Mouse (Mus musculus) hindbrain, embryonic 16.5 days (tissue): ENCODE results near the gene Ccni. TPM values are rescaled to one million over a fixed set of nuclear protein-coding genes. Genes with fewer than 3 reads are reported as not detected.
A peak's percentile ranks its signal among the peaks of the same experiment; 100 is the strongest.

Experiments used
- ATAC-seq: fragments of 200-750 bp; cut with Nextera tagmentation; 2 replicates; pipeline ENCODE4 v1.8.0; 2017; ENCODE audit warnings: moderate TSS enrichment, moderate library complexity
- H3K27ac ChIP-seq: fragments of 300-500 bp; sonication (generic); 2 replicates; pipeline ENCODE4 v1.5.1; 2014; ENCODE audit warnings: low read depth, mild to moderate bottlenecking, control low read depth, low read length, moderate library complexity
- H3K27me3 ChIP-seq: fragments of 300-500 bp; sonication (generic); replicated peaks from 2 replicates; pipeline ENCODE4 v1.6.1; 2014; ENCODE audit warnings: low read length; ENCODE audit not compliant: control insufficient read depth, insufficient read depth
- H3K36me3 ChIP-seq: fragments of 300-500 bp; sonication (generic); 2 replicates; pipeline ENCODE4 v1.6.1; 2014; ENCODE audit warnings: mild to moderate bottlenecking, low read length, moderate library complexity, mixed read lengths; ENCODE audit not compliant: control insufficient read depth, insufficient read depth
- H3K4me1 ChIP-seq: fragments of 300-500 bp; sonication (generic); 2 replicates; pipeline ENCODE4 v1.6.1; 2014; ENCODE audit warnings: low read depth, low read length; ENCODE audit not compliant: control insufficient read depth, insufficient read depth
- H3K4me2 ChIP-seq: fragments of 300-500 bp; sonication (generic); 2 replicates; pipeline ENCODE4 v1.6.1; 2014; ENCODE audit warnings: mild to moderate bottlenecking, low read length, control low read depth, moderate library complexity
- H3K4me3 ChIP-seq: fragments of 300-500 bp; sonication (generic); 2 replicates; pipeline ENCODE4 v1.5.1; 2014; ENCODE audit warnings: mild to moderate bottlenecking, low read length, control low read depth, moderate library complexity
- H3K9ac ChIP-seq: fragments of 300-500 bp; sonication (generic); 2 replicates; pipeline ENCODE4 v1.6.1; 2014; ENCODE audit warnings: low read depth, mild to moderate bottlenecking, control low read depth, low read length, moderate library complexity
- H3K9me3 ChIP-seq: fragments of 300-500 bp; sonication (generic); 2 replicates; pipeline ENCODE4 v1.6.1; 2014; ENCODE audit warnings: mild to moderate bottlenecking, low read length, moderate library complexity; ENCODE audit not compliant: control insufficient read depth
- WGBS: fragments of 180-500 bp; shearing (Covaris S2); extraction: QIAGEN DNeasy Blood & Tissue Kit; methylation state at CpG from one replicate; pipeline ENCODE4 v1.1.7; 2014; 5-methylcytosine and 5-hydroxymethylcytosine counted together
- polyA plus RNA-seq: library from polyadenylated mRNA; unstranded; fragments of >200 nt; fragmentation: Nextera tagmentation; extraction: Ambion mirVana; gene quantifications from 2 replicates; pipeline ENCODE4 v1.2.1, GENCODE M21; 2015

Ccni gene
- polyA plus RNA-seq, 1 experiment from 2014 or later, result 118 TPM

- peak overlapping the region; percentile 93 for H3K27ac ChIP-seq
- peak overlapping the region; percentile 77 for H3K4me3 ChIP-seq
- H3K4me1 ChIP-seq, result peaks cover 12% of the 10 kb centered on the region
- peak; percentile 52 for ATAC-seq
- peak overlapping the region; percentile 55 for H3K9ac ChIP-seq
- H3K27me3 ChIP-seq, result no peaks in the 10 kb centered on the region
- H3K9me3 ChIP-seq, result no peaks in the 10 kb centered on the region
- peak overlapping the region; percentile 55 for H3K4me2 ChIP-seq
- WGBS, result 5% methylated on average over 6 of the region's 6 CpGs
- no peaks in the 10 kb centered on the region for H3K36me3 ChIP-seq
Measured at GRCm38 (mm10) chr5:93207006-93207348, 682 bp upstream of the Ccni start.

- peak overlapping the region; percentile 80 for H3K9ac ChIP-seq
- H3K4me2 ChIP-seq, result peak overlapping the region; percentile 88
- 0% methylated on average over 37 of the region's 63 CpGs for WGBS
- ATAC-seq, result peak; percentile 53
- no peaks in the 10 kb centered on the region for H3K9me3 ChIP-seq
- H3K27ac ChIP-seq, result peak overlapping the region; percentile 93
- peak overlapping the region; percentile 77 for H3K4me3 ChIP-seq
- peaks cover 12% of the 10 kb centered on the region for H3K4me1 ChIP-seq
- no peaks in the 10 kb centered on the region for H3K27me3 ChIP-seq
- peaks cover 3% of the 10 kb centered on the region; the same call in 1 of the 2 replicates for H3K36me3 ChIP-seq
Measured at GRCm38 (mm10) chr5:93205371-93206108, 755 bp downstream of the Ccni start.

DNA sequence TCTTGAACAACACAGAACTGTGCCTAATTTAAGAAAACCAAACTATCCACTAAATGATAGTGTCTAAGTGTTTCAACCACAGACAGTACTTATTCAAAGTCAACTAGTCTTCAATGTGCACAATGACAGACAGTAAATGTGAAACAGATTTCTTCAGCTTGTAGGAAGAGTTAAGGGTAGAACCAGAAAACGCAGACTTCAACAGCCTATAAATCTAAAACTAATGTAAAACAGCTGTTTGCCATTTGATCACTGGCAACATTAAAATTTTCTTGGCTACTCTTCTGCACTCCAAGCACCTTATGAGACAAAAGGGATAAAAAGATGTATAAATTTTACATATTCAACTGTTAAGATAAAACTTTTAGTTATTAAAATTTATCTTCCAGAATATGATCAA is 5.1 kb downstream of the Ccni start:
- ATAC-seq, result no peak
- WGBS, result 94% methylated on average over 1 of the region's 1 CpGs
- Histone ChIP-seq H3K4me3 (no peak overlapping the region), H3K27ac (no peak overlapping the region), H3K4me2 (no peak overlapping the region), H3K27me3 (no peaks in the 10 kb centered on the region), H3K36me3 (peaks cover 15% of the 10 kb centered on the region), H3K9ac (no peak overlapping the region), H3K4me1 (peaks cover 12% of the 10 kb centered on the region), H3K9me3 (no peaks in the 10 kb centered on the region)

GRCm38 (mm10) chr5:93198232-93198631 is 8.1 kb downstream of the Ccni start:
- Histone ChIP-seq H3K36me3 (peaks cover 15% of the 10 kb centered on the region), H3K9ac (no peak overlapping the region), H3K4me1 (peaks cover 3% of the 10 kb centered on the region), H3K27me3 (no peaks in the 10 kb centered on the region), H3K4me2 (no peak overlapping the region), H3K9me3 (no peaks in the 10 kb centered on the region), H3K27ac (no peak overlapping the region), H3K4me3 (no peak overlapping the region)
- no peak for ATAC-seq
- WGBS, result 87% methylated on average over 3 of the region's 3 CpGs

- Histone ChIP-seq H3K36me3 (peaks cover 13% of the 10 kb centered on the region), H3K9ac (no peak overlapping the region), H3K4me3 (no peak overlapping the region), H3K4me2 (no peak overlapping the region), H3K9me3 (no peaks in the 10 kb centered on the region), H3K27ac (no peak overlapping the region), H3K27me3 (no peaks in the 10 kb centered on the region), H3K4me1 (no peaks in the 10 kb centered on the region)
- 95% methylated on average over 5 of the region's 5 CpGs for WGBS
- ATAC-seq, result no peak
Measured at GRCm38 (mm10) chr5:93190428-93190827, 15.9 kb downstream of the Ccni start.

DNA sequence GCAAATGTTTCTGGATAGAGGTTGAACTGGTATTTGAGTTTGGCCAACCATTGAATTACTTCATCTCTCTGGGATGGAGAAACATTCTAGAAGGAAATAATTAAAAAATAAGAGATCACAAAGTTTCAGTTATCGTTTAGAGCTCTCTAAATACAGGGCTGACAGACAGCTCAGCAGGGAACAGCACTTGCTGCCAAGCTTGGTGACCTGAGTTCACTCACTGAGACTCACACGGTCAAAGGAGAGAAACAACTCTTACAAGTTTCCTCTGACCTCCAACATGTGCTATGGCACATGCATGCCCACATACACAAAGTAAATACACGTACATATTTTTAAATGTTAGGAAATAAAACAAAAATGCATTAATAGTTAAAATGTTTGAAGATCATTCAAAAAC is 16.7 kb downstream of the Ccni start:
- 52% methylated on average over 3 of the region's 3 CpGs for WGBS
- H3K27ac ChIP-seq, result no peak overlapping the region

GRCm38 (mm10) chr5:93184548-93184947 is 21.7 kb downstream of the Ccni start:
- no peak overlapping the region for H3K27ac ChIP-seq
- ATAC-seq, result no peak; the same call in 1 of the 2 replicates
- H3K4me2 ChIP-seq, result no peak overlapping the region
- peaks cover 18% of the 10 kb centered on the region for H3K36me3 ChIP-seq
- no peaks in the 10 kb centered on the region for H3K9me3 ChIP-seq
- 87% methylated on average over 6 of the region's 6 CpGs for WGBS
- H3K4me3 ChIP-seq, result no peak overlapping the region
- no peaks in the 10 kb centered on the region for H3K4me1 ChIP-seq
- no peak overlapping the region for H3K9ac ChIP-seq
- H3K27me3 ChIP-seq, result no peaks in the 10 kb centered on the region

More for the DNA sequence above, 16.7 kb downstream of the Ccni start:
- Histone ChIP-seq H3K4me1 (no peaks in the 10 kb centered on the region), H3K4me3 (no peak overlapping the region), H3K9me3 (no peaks in the 10 kb centered on the region), H3K36me3 (peaks cover 16% of the 10 kb centered on the region), H3K4me2 (no peak overlapping the region), H3K27me3 (no peaks in the 10 kb centered on the region), H3K9ac (no peak overlapping the region)
- ATAC-seq, result no peak

DNA sequence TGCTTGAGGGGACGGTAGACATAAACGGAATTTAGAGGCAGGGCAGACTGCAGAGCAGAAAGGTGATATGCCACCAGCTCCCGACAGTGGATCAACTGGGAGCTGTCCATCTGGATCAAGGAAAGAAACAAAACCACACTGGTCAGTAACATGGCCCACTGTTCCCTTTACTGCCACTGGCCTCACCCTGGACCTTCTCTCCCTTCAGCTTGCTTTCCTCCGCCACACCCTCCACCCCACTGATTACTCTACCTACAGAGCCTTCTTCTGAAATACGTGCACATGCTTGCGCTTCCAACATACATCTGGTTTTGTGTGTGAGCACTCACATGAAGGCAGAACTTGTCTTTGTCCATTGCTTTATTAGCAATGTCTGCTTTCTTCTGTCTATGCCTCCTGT is 23.0 kb downstream of the Ccni start:
- Histone ChIP-seq H3K4me3 (no peak overlapping the region), H3K27me3 (no peaks in the 10 kb centered on the region), H3K9me3 (no peaks in the 10 kb centered on the region), H3K27ac (no peak overlapping the region), H3K9ac (no peak overlapping the region), H3K36me3 (peaks cover 13% of the 10 kb centered on the region), H3K4me1 (no peaks in the 10 kb centered on the region), H3K4me2 (no peak overlapping the region)
- ATAC-seq, result no peak
- WGBS, result 91% methylated on average over 6 of the region's 6 CpGs

- ATAC-seq, result no peak
- H3K9me3 ChIP-seq, result no peaks in the 10 kb centered on the region
Measured at GRCm38 (mm10) chr5:93180252-93180651, 26.0 kb downstream of the Ccni start.

More at GRCm38 (mm10) chr5:93180252-93180651, 26.0 kb downstream of the Ccni start:
- H3K36me3 ChIP-seq, result peaks cover 6% of the 10 kb centered on the region; the same call in 1 of the 2 replicates
- H3K27ac ChIP-seq, result no peak overlapping the region
- H3K27me3 ChIP-seq, result no peaks in the 10 kb centered on the region
- 64% methylated on average over 2 of the region's 2 CpGs for WGBS
- H3K9ac ChIP-seq, result no peak overlapping the region
- H3K4me3 ChIP-seq, result no peak overlapping the region
- no peak overlapping the region for H3K4me2 ChIP-seq
- H3K4me1 ChIP-seq, result no peaks in the 10 kb centered on the region
